In genomic region chr8:83698291-83698660, GRCm38 (mm10) we compare ENCODE assay signal across 8 mouse cellular contexts. TPM values are rescaled to one million over a fixed set of nuclear protein-coding genes. Genes with fewer than 3 reads are reported as not detected.
A peak's percentile ranks its signal among the peaks of the same experiment; 100 is the strongest.
DNase-seq lines count a peak whose midpoint lies in the region; ATAC-seq and TF ChIP-seq lines count a peak whose summit lies in the region.

No protein-coding gene starts in this region.

- H3K4me2 ChIP-seq in intestine, postnatal 0 days (replicated peaks; ENCODE audit: low read depth) = peak overlapping the region; percentile 94
- H3K4me2 ChIP-seq in neural tube, embryonic 12.5 days (replicated peaks) = peak overlapping the region; percentile 96

- TF ChIP-seq CTCF in intestine, postnatal 0 days (IDR thresholded peaks at IDR 0.05; ENCODE audit: low read depth) = no peak

- peak; percentile 74 for ATAC-seq in intestine, postnatal 0 days
- ATAC-seq in neural tube, embryonic 12.5 days (ENCODE audit: low FRiP score, low read depth) = peak; percentile 52

- H3K27ac ChIP-seq in intestine, postnatal 0 days (ENCODE audit: low read depth, low read length) = peak overlapping the region; percentile 97
- no peak overlapping the region for H3K27ac ChIP-seq in neural tube, embryonic 12.5 days

- H3K4me1 ChIP-seq in intestine, postnatal 0 days (replicated peaks; ENCODE audit: control insufficient read depth, insufficient read depth, low read length) = no peaks in the 10 kb centered on the region
- H3K4me1 ChIP-seq in neural tube, embryonic 12.5 days = peaks cover 17% of the 10 kb centered on the region

- H3K9me3 ChIP-seq in intestine, postnatal 0 days (ENCODE audit: control insufficient read depth) = no peaks in the 10 kb centered on the region
- H3K9me3 ChIP-seq in neural tube, embryonic 12.5 days = no peaks in the 10 kb centered on the region

- no peaks in the 10 kb centered on the region for H3K36me3 ChIP-seq in intestine, postnatal 0 days (ENCODE audit: control insufficient read depth, insufficient read depth)
- H3K36me3 ChIP-seq in neural tube, embryonic 12.5 days = no peaks in the 10 kb centered on the region

- WGBS in intestine, postnatal 0 days = 2% methylated on average over 15 of the region's 15 CpGs
- WGBS in neural tube, embryonic 12.5 days = 5% methylated on average over 15 of the region's 15 CpGs

- peak overlapping the region; percentile 95 for H3K9ac ChIP-seq in intestine, postnatal 0 days (ENCODE audit: low read depth, low read length)
- peak overlapping the region; percentile 87 for H3K9ac ChIP-seq in neural tube, embryonic 12.5 days

- H3K27me3 ChIP-seq in intestine, postnatal 0 days (replicated peaks; ENCODE audit: control insufficient read depth, insufficient read depth, low read length) = no peaks in the 10 kb centered on the region
- H3K27me3 ChIP-seq in neural tube, embryonic 12.5 days (replicated peaks) = no peaks in the 10 kb centered on the region

- DNase-seq in 3T3-L1 (ENCODE audit: low read depth, low spot score) = peak; percentile 33
- DNase-seq in ES-CJ7 (ENCODE audit: low read depth, low spot score) = peak; percentile 35
- peak; percentile 60 for DNase-seq in cerebellum, adult 8-10 months
- DNase-seq in gastrocnemius, postnatal 14 days = peak; percentile 32
- DNase-seq in lung, adult 18-20 months = peak; percentile 72 to 75
- peak; percentile 76 to 86 for DNase-seq in thymus, postnatal 36 days

- H3K4me3 ChIP-seq in intestine, postnatal 0 days (ENCODE audit: low read depth, low read length) = peak overlapping the region; percentile 92
- peak overlapping the region; percentile 82 for H3K4me3 ChIP-seq in neural tube, embryonic 12.5 days

- intact Hi-C loops in gastrocnemius, postnatal 14 days (cut with DNase I; ENCODE audit: low total_unique reads) = no loop called here

RNA-seq across cellular contexts. Expression of gene Pkn1, which starts 0.7 kb away (rescaled TPM):
- 10 to 100 TPM; 52.5 to 52.6 TPM for total RNA-seq in gastrocnemius, postnatal 14 days (2021)
- polyA plus RNA-seq in intestine, postnatal 0 days (2015; fragmentation: Nextera tagmentation; extraction: Ambion mirVana) = 37.0 and 40.2 TPM in 2 replicates
- 30.0 and 32.1 TPM in 2 replicates for polyA plus RNA-seq in neural tube, embryonic 12.5 days (2016; fragmentation: Nextera tagmentation; extraction: Ambion mirVana)

RNA-seq across cellular contexts. Expression of gene Ddx39, which starts 16.7 kb away (rescaled TPM):
- total RNA-seq in gastrocnemius, postnatal 14 days (2021) = 10 to 100 TPM; 11.0 to 14.7 TPM
- polyA plus RNA-seq in intestine, postnatal 0 days (2015; fragmentation: Nextera tagmentation; extraction: Ambion mirVana) = 69.8 and 75.5 TPM in 2 replicates
- 141 and 142 TPM in 2 replicates for polyA plus RNA-seq in neural tube, embryonic 12.5 days (2016; fragmentation: Nextera tagmentation; extraction: Ambion mirVana)

RNA-seq across cellular contexts. Expression of gene Ptger1, which starts 31.8 kb away (rescaled TPM):
- total RNA-seq in gastrocnemius, postnatal 14 days (2021) = under 1 TPM; 0.13 to 0.49 TPM
- polyA plus RNA-seq in intestine, postnatal 0 days (2015; fragmentation: Nextera tagmentation; extraction: Ambion mirVana) = 1.1 and 1.2 TPM in 2 replicates
- 0.41 and 0.66 TPM in 2 replicates for polyA plus RNA-seq in neural tube, embryonic 12.5 days (2016; fragmentation: Nextera tagmentation; extraction: Ambion mirVana)

RNA-seq across cellular contexts. Expression of gene Adgre5, which starts 42.9 kb away (rescaled TPM):
- total RNA-seq in gastrocnemius, postnatal 14 days (2021) = 10 to 100 TPM; 31.6 to 40.0 TPM
- polyA plus RNA-seq in intestine, postnatal 0 days (2015; fragmentation: Nextera tagmentation; extraction: Ambion mirVana) = 17.2 and 17.6 TPM in 2 replicates
- 14.2 and 15.7 TPM in 2 replicates for polyA plus RNA-seq in neural tube, embryonic 12.5 days (2016; fragmentation: Nextera tagmentation; extraction: Ambion mirVana)

RNA-seq across cellular contexts. Expression of gene Gipc1, which starts 45.8 kb away (rescaled TPM):
- 10 to 100 TPM; 25.4 to 26.6 TPM for total RNA-seq in gastrocnemius, postnatal 14 days (2021)
- polyA plus RNA-seq in intestine, postnatal 0 days (2015; fragmentation: Nextera tagmentation; extraction: Ambion mirVana) = 76.1 and 79.3 TPM in 2 replicates
- polyA plus RNA-seq in neural tube, embryonic 12.5 days (2016; fragmentation: Nextera tagmentation; extraction: Ambion mirVana) = 182 and 186 TPM in 2 replicates
